Mouse (Mus musculus) heart, adult 8-10 months (tissue): ENCODE measurements at regions not wholly inside any gene's neighbourhood (a gene's known extent, or its start where the extent isn't known, plus 50 kb on each side); places are given as distances from the start of the nearest gene placed in this dataset.

Source experiments
- DNase-seq: peaks from one replicate; pipeline ENCODE4 v3.0.0; 2022; ENCODE audit warnings: low spot score

GRCm38 (mm10) chr2:8115891-8116290 is 606.5 kb upstream of the Celf2 start:
- DNase-seq: no peak

GRCm38 (mm10) chr2:8112361-8113073 is 603.2 kb upstream of the Celf2 start:
- DNase-seq: peak; percentile 2

- DNase-seq: no peak
These were observed 584.8 kb upstream of the Celf2 start for GRCm38 (mm10) chr2:8094157-8094556.

- no peak for DNase-seq
These were observed 558.5 kb upstream of the Celf2 start for GRCm38 (mm10) chr2:8067901-8068300.

- DNase-seq: no peak
These were observed 552.3 kb upstream of the Celf2 start for GRCm38 (mm10) chr2:8061687-8062086.

- no peak for DNase-seq
These were observed 519.8 kb upstream of the Celf2 start for GRCm38 (mm10) chr2:8029212-8029611.

- no peak for DNase-seq
These were observed 518.2 kb upstream of the Celf2 start for GRCm38 (mm10) chr2:8027571-8027970.

GRCm38 (mm10) chr2:8026648-8027047 is 517.3 kb upstream of the Celf2 start:
- DNase-seq: no peak

GRCm38 (mm10) chr2:8022651-8023050 is 513.3 kb upstream of the Celf2 start:
- DNase-seq: no peak

- DNase-seq: no peak
These were observed 512.7 kb upstream of the Celf2 start for GRCm38 (mm10) chr2:8022043-8022442.

- DNase-seq: no peak
These were observed 503.5 kb upstream of the Celf2 start for GRCm38 (mm10) chr2:8012826-8013225.

GRCm38 (mm10) chr2:7999444-7999843 is 490.1 kb upstream of the Celf2 start:
- DNase-seq: no peak

GRCm38 (mm10) chr2:7974471-7974870 is 465.1 kb upstream of the Celf2 start:
- no peak for DNase-seq

GRCm38 (mm10) chr2:7963456-7963855 is 454.1 kb upstream of the Celf2 start:
- DNase-seq: no peak

GRCm38 (mm10) chr2:7954210-7954609 is 444.8 kb upstream of the Celf2 start:
- DNase-seq: no peak

GRCm38 (mm10) chr2:7952846-7953245 is 443.5 kb upstream of the Celf2 start:
- no peak for DNase-seq

- DNase-seq: no peak
These were observed 435.6 kb upstream of the Celf2 start for GRCm38 (mm10) chr2:7944946-7945345.

GRCm38 (mm10) chr2:7933617-7934016 is 424.3 kb upstream of the Celf2 start:
- DNase-seq: no peak

GRCm38 (mm10) chr2:7906271-7906670 is 396.9 kb upstream of the Celf2 start:
- no peak for DNase-seq

- DNase-seq: no peak
These were observed 384.4 kb upstream of the Celf2 start for GRCm38 (mm10) chr2:7893787-7894186.
